Mouse (Mus musculus) stomach, postnatal 0 days (tissue): ENCODE measurements around the gene Uvrag.

Experiments
- CTCF ChIP-seq: IDR thresholded peaks from 2 replicates; pipeline ENCODE4 v1.5.1; 2016; ENCODE audit warnings: antibody characterized with exemption, low read depth, mild to moderate bottlenecking, moderate library complexity
- EP300 ChIP-seq: optimal IDR thresholded peaks from 2 replicates; pipeline ENCODE3; 2016; ENCODE audit warnings: antibody characterized with exemption

DNA sequence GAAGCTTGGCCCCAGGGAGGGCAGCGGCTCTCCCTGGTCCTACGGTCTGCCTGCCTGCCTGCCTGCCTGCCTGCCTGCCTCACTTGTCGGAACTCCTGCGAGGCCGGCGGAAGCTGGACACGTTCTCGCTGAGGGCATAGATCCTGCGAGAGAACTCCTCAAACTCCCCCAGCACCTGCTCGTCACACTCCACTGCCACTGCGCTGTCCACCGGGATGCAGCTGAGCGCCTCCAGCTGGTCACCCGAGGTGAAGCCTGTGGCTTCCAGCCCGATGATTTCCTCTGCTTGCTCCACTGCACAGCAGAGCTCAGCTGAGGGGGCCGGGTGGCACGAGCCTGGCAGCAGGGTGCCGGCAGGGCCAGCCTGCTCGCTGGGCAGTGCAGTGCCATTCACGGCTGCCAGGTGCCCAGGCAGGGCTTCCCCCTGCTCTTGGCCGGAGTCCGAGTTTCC lies 253.1 kb downstream of the Uvrag start:
- TF ChIP-seq CTCF, result peak; percentile 23
- no peak for TF ChIP-seq EP300
